Mouse (Mus musculus): ENCODE measurements around the gene Olfr55.
"Not testable (repeated sequence)": the region's sequence is repeated elsewhere in the genome, so short reads cannot be mapped to it uniquely, and the experiment has no call there.

The Olfr55 gene

GRCm38 (mm10) chr17:33168147-33168546 is at the start of gene Olfr55:
Gene Olfr55 (plus strand): TSS chr17:33168447.
- not testable (repeated sequence) for DNase-seq (ENCODE audit: low read depth, low spot score)

GRCm38 (mm10) chr17:33124546-33124945 is 43.7 kb upstream of the Olfr55 start:
- no peak for DNase-seq (ENCODE audit: low read depth, low spot score)

- no peak for DNase-seq (ENCODE audit: low read depth, low spot score)
Observed at GRCm38 (mm10) chr17:33126257-33126656, 42.0 kb upstream of the Olfr55 start.

- DNase-seq (ENCODE audit: low read depth, low spot score) = no peak
Observed at GRCm38 (mm10) chr17:33139261-33139820, 28.9 kb upstream of the Olfr55 start, which contains the start of gene Morc2b. Gene Morc2b (minus strand): TSS chr17:33139683.

GRCm38 (mm10) chr17:33191002-33191401 is 22.8 kb downstream of the Olfr55 start, which contains the start of gene Olfr239:
Gene Olfr239 (plus strand): TSS chr17:33191302.
- not testable (repeated sequence) for DNase-seq (ENCODE audit: low read depth, low spot score)

GRCm38 (mm10) chr17:33221590-33221989 is 53.3 kb downstream of the Olfr55 start, which contains the start of gene Olfr1564:
Gene Olfr1564 (minus strand): TSS chr17:33221690.
- no peak for DNase-seq (ENCODE audit: low read depth, low spot score)

All from telencephalon, adult 2 months (tissue).